Mouse (Mus musculus) mesoderm, embryonic 11.5 days (tissue): ENCODE measurements at regions not wholly inside any gene's neighbourhood (a gene's known extent, or its start where the extent isn't known, plus 50 kb on each side); places are given as distances from the start of the nearest gene placed in this dataset.
A peak's percentile ranks its signal among the peaks of the same experiment; 100 is the strongest.
"Not testable (repeated sequence)": the region's sequence is repeated elsewhere in the genome, so short reads cannot be mapped to it uniquely, and the experiment has no call there.

Experiments used
- DNase-seq: peaks from one replicate; pipeline ENCODE4 v3.0.0-alpha.2; 2012; ENCODE audit warnings: low read depth, low spot score

GRCm38 (mm10) chr3:50652265-50652664 lies 208.9 kb upstream of the Slc7a11 start:
- no peak for DNase-seq

GRCm38 (mm10) chr3:50643068-50643467 lies 199.7 kb upstream of the Slc7a11 start:
- no peak for DNase-seq

GRCm38 (mm10) chr3:50639907-50640323 lies 196.5 kb upstream of the Slc7a11 start:
- DNase-seq: no peak

GRCm38 (mm10) chr3:50634457-50635075 lies 191.2 kb upstream of the Slc7a11 start:
- DNase-seq: no peak

GRCm38 (mm10) chr3:50631286-50631685 lies 187.9 kb upstream of the Slc7a11 start:
- no peak for DNase-seq

GRCm38 (mm10) chr3:50628092-50628696 lies 184.8 kb upstream of the Slc7a11 start:
- DNase-seq: no peak

GRCm38 (mm10) chr3:50621176-50621575 lies 177.8 kb upstream of the Slc7a11 start:
- DNase-seq: not testable (repeated sequence)

GRCm38 (mm10) chr3:50619061-50619460 lies 175.6 kb upstream of the Slc7a11 start:
- DNase-seq: no peak

- DNase-seq: no peak
Observed at GRCm38 (mm10) chr3:50615384-50616285, 172.2 kb upstream of the Slc7a11 start.

- DNase-seq: no peak
Observed at GRCm38 (mm10) chr3:50613011-50613410, 169.6 kb upstream of the Slc7a11 start.

- peak; percentile 58 for DNase-seq
Observed at GRCm38 (mm10) chr3:50609341-50610012, 166.1 kb upstream of the Slc7a11 start.

- DNase-seq: no peak
Observed at GRCm38 (mm10) chr3:50607736-50608135, 164.3 kb upstream of the Slc7a11 start.

GRCm38 (mm10) chr3:50606986-50607385 lies 163.6 kb upstream of the Slc7a11 start:
- no peak for DNase-seq

GRCm38 (mm10) chr3:50605750-50606149 lies 162.3 kb upstream of the Slc7a11 start:
- no peak for DNase-seq

- DNase-seq: no peak
Observed at GRCm38 (mm10) chr3:50603182-50603581, 159.8 kb upstream of the Slc7a11 start.

GRCm38 (mm10) chr3:50595732-50596131 lies 152.3 kb upstream of the Slc7a11 start:
- no peak for DNase-seq

GRCm38 (mm10) chr3:50584323-50584722 lies 140.9 kb upstream of the Slc7a11 start:
- DNase-seq: no peak

GRCm38 (mm10) chr3:50583475-50583874 lies 140.1 kb upstream of the Slc7a11 start:
- no peak for DNase-seq

GRCm38 (mm10) chr3:50574388-50574787 lies 131.0 kb upstream of the Slc7a11 start:
- DNase-seq: no peak

GRCm38 (mm10) chr3:50570027-50570426 lies 126.6 kb upstream of the Slc7a11 start:
- DNase-seq: no peak

- DNase-seq: no peak
Observed at GRCm38 (mm10) chr3:50569565-50569964, 126.2 kb upstream of the Slc7a11 start.

GRCm38 (mm10) chr3:50554150-50554549 lies 110.7 kb upstream of the Slc7a11 start:
- no peak for DNase-seq
